22 mouse cellular contexts compared by ENCODE assay signal in genomic region chr3:102708599-102708998, GRCm38 (mm10). TPM values are rescaled to one million over a fixed set of nuclear protein-coding genes. Genes with fewer than 3 reads are reported as not detected.
DNase-seq lines count a peak whose midpoint lies in the region; TF ChIP-seq lines count a peak whose summit lies in the region.
"Had no signal": no experiment of that assay in that cellular context is flagged by ENCODE, and none has a peak within 500 bp of the region (broad histone marks: within the 10 kb centered on the region; RNA-seq: fewer than 3 reads in every experiment).

No protein-coding gene starts in this region.

- intact Hi-C loops in left cerebral cortex, postnatal 36 days (cut with DNase I): no loop called here

- H3K4me3 ChIP-seq in layer of hippocampus, adult 2 months: no peak overlapping the region
- H3K4me3 ChIP-seq: embryonic facial prominence, embryonic 10.5 days; embryonic facial prominence, embryonic 13.5 days; erythroblast, embryonic 14.5 days; forebrain, embryonic 12.5 days; forebrain, embryonic 15.5 days; gastrocnemius, adult 2 months; hindbrain, embryonic 12.5 days; hindbrain, embryonic 15.5 days had no signal

- peak overlapping the region; percentile 81; the same call in 1 of the 2 replicates for H3K27ac ChIP-seq in layer of hippocampus, adult 2 months
- H3K27ac ChIP-seq: embryonic facial prominence, embryonic 10.5 days; embryonic facial prominence, embryonic 13.5 days; forebrain, embryonic 12.5 days; forebrain, embryonic 15.5 days; gastrocnemius, adult 2 months; hindbrain, embryonic 12.5 days; hindbrain, embryonic 15.5 days had no signal

- DNase-seq in cerebellum, adult 9-11 months: peak; percentile 10
- DNase-seq in cerebellum, postnatal 36 days: no peak
- no peak for DNase-seq in layer of hippocampus, adult 2 months (ENCODE audit: low spot score in 2 of 2)
- no peak for DNase-seq in layer of hippocampus, postnatal 25 days (ENCODE audit: extremely low spot score in 1 of 2, low spot score in 1 of 2)
- DNase-seq in left cerebral cortex, adult 11 months (ENCODE audit: low spot score): peak; percentile 31
- no peak for DNase-seq in left cerebral cortex, postnatal 36 days (ENCODE audit: low spot score in 2 of 2)
- DNase-seq: adrenal gland, adult 8-10 months; adrenal gland, postnatal 25 days; cerebellum, adult 18-20 months; cerebellum, adult 9-10 months; cerebellum, postnatal 25 days; embryo, embryonic 11 days; gastrocnemius, adult 2 months; gastrocnemius, postnatal 14 days; heart, adult 11 months had no signal

- no peak for TF ChIP-seq CTCF in layer of hippocampus, adult 2 months (conservative IDR thresholded peaks at IDR 0.05)

RNA-seq across cellular contexts. Expression of gene Tspan2, which starts 25.7 kb away (rescaled TPM):
- 10 to 100 TPM; 70.5 to 76.2 TPM for total RNA-seq in layer of hippocampus, adult 2 months (2021)
- 100 to 1,000 TPM; 160 to 197 TPM for total RNA-seq in layer of hippocampus, postnatal 25 days (2021)
- total RNA-seq in left cerebral cortex, postnatal 36 days (2021): 100 to 1,000 TPM in 1 of 2 experiments, 10 to 100 TPM in 1; 72.9 to 121 TPM

Comparison
In these comparisons a context has a peak if more than half of its experiments do, and no peak if none do; other contexts are left out.
1. DNase-seq: peak in cerebellum, adult 9-11 months (single experiment) and left cerebral cortex, adult 11 months (single experiment); none in cerebellum, postnatal 36 days (0 of 2), layer of hippocampus, adult 2 months (0 of 2), layer of hippocampus, postnatal 25 days (0 of 2) and left cerebral cortex, postnatal 36 days (0 of 2).